Mouse (Mus musculus) lung, postnatal 0 days (tissue): Measurements from ENCODE around the gene Nrxn2. TPM values are rescaled to one million over a fixed set of nuclear protein-coding genes. Genes with fewer than 3 reads are reported as not detected.

Experiments used
- ATAC-seq: fragments of 200-750 bp; cut with Nextera tagmentation; 2 replicates; pipeline ENCODE4 v1.8.0; 2017; ENCODE audit warnings: moderate library complexity
- DNase-seq: peaks from one replicate; pipeline ENCODE4 v3.0.0-alpha.2; 2016; ENCODE audit warnings: low spot score
- H3K27ac ChIP-seq: fragments of 300-500 bp; sonication (generic); 2 replicates; pipeline ENCODE4 v1.5.1; 2014; ENCODE audit warnings: antibody characterized with exemption, mild to moderate bottlenecking, low read length, mixed read lengths
- H3K27me3 ChIP-seq: fragments of 300-500 bp; sonication (generic); replicated peaks from 2 replicates; pipeline ENCODE4 v1.6.1; 2014; ENCODE audit warnings: low read length, mixed read lengths; ENCODE audit not compliant: insufficient read depth
- H3K36me3 ChIP-seq: fragments of 300-500 bp; sonication (generic); 2 replicates; pipeline ENCODE4 v1.6.1; 2014; ENCODE audit warnings: low read length, mixed read lengths; ENCODE audit not compliant: insufficient read depth
- H3K4me1 ChIP-seq: fragments of 300-500 bp; sonication (generic); 2 replicates; pipeline ENCODE4 v1.6.1; 2014; ENCODE audit warnings: antibody characterized with exemption, low read depth, low read length, mixed read lengths; ENCODE audit not compliant: insufficient read depth
- H3K4me2 ChIP-seq: fragments of 300-500 bp; sonication (generic); replicated peaks from 2 replicates; pipeline ENCODE4 v1.6.1; 2014; ENCODE audit warnings: low read depth, mild to moderate bottlenecking, low read length, moderate library complexity, mixed read lengths
- H3K4me3 ChIP-seq: fragments of 300-500 bp; sonication (generic); 2 replicates; pipeline ENCODE4 v1.5.1; 2014; ENCODE audit warnings: low read depth, low read length
- H3K9ac ChIP-seq: fragments of 300-500 bp; sonication (generic); replicated peaks from 2 replicates; pipeline ENCODE4 v1.6.1; 2014; ENCODE audit warnings: low read depth, mild to moderate bottlenecking
- H3K9me3 ChIP-seq: fragments of 300-500 bp; sonication (generic); 2 replicates; pipeline ENCODE4 v1.6.1; 2016; ENCODE audit warnings: low read length, mixed read lengths
- CTCF ChIP-seq: IDR thresholded peaks from 2 replicates; pipeline ENCODE4 v1.5.1; 2016; ENCODE audit warnings: antibody characterized with exemption, mild to moderate bottlenecking
- EP300 ChIP-seq: IDR thresholded peaks from 2 replicates; pipeline ENCODE4 v1.6.1; 2016; ENCODE audit warnings: antibody characterized with exemption, mild to moderate bottlenecking, control low read depth
- WGBS: fragments of 180-500 bp; shearing (Covaris S2); extraction: QIAGEN DNeasy Blood & Tissue Kit; methylation state at CpG from one replicate; pipeline ENCODE4 v1.1.7; 2014; 5-methylcytosine and 5-hydroxymethylcytosine counted together
- polyA plus RNA-seq: library from polyadenylated mRNA; unstranded; fragments of >200 nt; fragmentation: Nextera tagmentation; extraction: Ambion mirVana; gene quantifications from 2 replicates; pipeline ENCODE4 v1.2.1, GENCODE M21; 2015

Gene Nrxn2
- polyA plus RNA-seq, 1 experiment from 2014 or later, result 3.8 TPM

DNA sequence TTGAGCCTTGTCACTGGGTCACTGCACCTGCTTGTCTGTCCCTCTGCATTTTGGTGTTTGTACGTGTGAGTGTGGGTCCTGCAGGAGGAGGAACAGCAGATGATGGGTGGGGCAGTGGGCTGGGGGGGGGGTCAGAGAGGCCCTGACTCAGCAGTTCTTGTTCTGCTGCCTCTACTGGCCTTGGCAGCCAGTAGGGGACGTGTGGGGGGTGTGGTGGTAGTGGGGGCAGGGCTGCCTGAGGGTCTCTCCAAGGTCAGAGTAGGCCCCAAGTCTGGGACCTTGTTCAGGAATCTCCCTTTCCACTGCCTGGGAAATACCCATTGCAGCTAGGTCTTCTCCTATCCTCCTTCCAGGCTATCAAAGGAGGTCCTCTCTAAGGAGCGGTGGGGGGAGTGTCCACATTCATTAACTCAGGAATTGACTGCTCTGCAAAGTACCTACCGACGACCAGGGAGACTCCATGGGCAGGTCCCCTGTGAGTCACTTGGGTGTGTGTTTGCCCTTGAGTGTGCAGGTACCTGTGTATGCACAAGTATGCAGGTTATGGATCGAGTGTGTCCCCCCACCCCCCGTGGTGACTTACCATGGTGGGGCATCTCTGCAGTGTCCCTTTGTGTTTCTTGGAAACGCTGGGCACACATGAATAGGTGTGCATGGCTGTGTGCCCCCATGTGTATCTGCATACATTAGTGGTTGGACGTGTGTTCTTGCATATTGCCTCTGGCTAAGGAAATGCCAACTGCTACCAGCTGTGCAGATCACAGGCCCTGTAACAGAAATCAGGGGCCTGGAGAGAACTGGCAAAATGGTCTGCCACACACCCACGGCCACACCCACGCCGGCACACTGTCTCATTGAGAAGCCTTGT, 1.4 kb upstream of the Nrxn2 start:
- ATAC-seq (no peak), DNase-seq (no peak)
- Histone ChIP-seq H3K4me3 (no peak overlapping the region), H3K4me1 (no peaks in the 10 kb centered on the region; the same call in 1 of the 2 replicates), H3K9ac (no peak overlapping the region), H3K36me3 (no peaks in the 10 kb centered on the region), H3K27ac (no peak overlapping the region), H3K27me3 (peaks cover 19% of the 10 kb centered on the region; the same call in 1 of the 2 replicates), H3K9me3 (no peaks in the 10 kb centered on the region), H3K4me2 (no peak overlapping the region)
- TF ChIP-seq EP300 (no peak), CTCF (no peak)
- 70% methylated on average over 12 of the region's 12 CpGs for WGBS

DNA sequence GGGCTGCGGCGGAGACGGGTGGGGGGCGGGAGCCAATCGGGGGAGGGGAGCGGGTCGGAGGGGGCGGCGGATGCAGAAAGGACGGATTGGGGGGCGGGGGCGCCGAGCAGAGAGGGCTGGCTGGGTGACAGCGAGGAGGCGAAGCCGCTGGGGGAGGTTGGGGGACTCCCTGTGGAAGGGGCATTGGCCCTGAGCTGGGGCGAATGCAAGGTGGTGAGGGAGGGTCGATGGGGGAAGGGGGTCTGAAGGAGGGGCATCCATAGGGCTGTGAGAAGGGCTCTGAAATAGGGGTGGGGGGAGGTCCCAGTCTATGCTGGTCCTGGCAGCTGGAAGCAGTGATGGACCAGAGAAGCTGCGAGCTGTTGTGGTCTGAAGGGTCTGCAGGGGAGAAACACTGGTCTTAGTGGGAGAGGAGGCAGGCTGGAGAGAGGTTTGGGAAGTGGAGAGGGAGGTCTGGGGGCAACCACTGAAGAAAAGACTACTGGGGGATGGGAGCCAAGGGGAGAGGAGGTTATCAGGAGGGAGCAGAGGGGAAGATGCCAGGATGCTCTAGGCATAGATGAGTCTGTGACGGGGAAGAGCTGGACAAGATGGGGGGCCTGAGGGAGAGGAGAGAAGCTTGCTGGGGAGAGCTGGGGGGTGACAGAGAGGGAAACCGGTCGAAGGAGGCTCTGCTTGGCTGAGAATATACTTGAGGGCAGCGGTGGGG, 607 bp downstream of the Nrxn2 start:
- ATAC-seq, result no peak
- peaks cover 19% of the 10 kb centered on the region; the same call in 1 of the 2 replicates for H3K27me3 ChIP-seq

DNA sequence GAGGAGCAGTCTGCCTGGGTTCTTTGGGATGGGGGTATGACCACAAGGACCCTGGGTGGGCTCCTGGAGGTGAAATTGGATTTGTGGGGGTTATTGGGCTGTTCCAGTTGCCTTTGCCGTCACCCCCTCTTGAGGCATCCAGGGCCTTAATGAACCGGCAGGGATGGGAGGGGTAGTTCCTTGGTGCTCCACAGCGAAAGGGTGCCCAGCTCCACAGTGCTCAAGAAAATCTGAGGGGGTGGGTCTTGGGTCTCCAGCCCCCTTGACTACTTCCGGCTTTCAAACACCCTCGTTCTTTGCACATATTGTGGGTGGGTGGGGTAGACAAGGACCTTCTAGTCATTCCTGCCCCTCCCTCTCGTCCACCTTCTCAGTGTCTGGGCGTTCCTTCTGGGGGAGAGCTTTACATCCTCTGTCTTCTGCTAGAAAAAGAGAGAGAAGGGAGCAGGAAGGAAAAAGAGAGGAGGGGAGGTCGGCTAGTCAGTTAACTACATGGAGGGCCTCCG, 1.3 kb downstream of the Nrxn2 start:
- no peaks in the 10 kb centered on the region; the same call in 1 of the 2 replicates for H3K4me1 ChIP-seq
- no peaks in the 10 kb centered on the region for H3K36me3 ChIP-seq
- H3K9ac ChIP-seq, result no peak overlapping the region
- ATAC-seq (no peak), DNase-seq (no peak)
- H3K27ac ChIP-seq, result no peak overlapping the region
- H3K27me3 ChIP-seq, result peaks cover 19% of the 10 kb centered on the region; the same call in 1 of the 2 replicates
- TF ChIP-seq EP300 (no peak), CTCF (no peak)
- no peak overlapping the region for H3K4me3 ChIP-seq
- H3K4me2 ChIP-seq, result no peak overlapping the region
- WGBS, result 45% methylated on average over 9 of the region's 9 CpGs
- no peaks in the 10 kb centered on the region for H3K9me3 ChIP-seq

More for the DNA sequence above, 607 bp downstream of the Nrxn2 start:
- TF ChIP-seq CTCF, result no peak
- TF ChIP-seq EP300, result no peak
- 9% methylated on average over 19 of the region's 23 CpGs for WGBS
- no peak for DNase-seq
- H3K4me3 ChIP-seq, result no peak overlapping the region
- H3K27ac ChIP-seq, result no peak overlapping the region
- no peak overlapping the region for H3K4me2 ChIP-seq
- H3K9ac ChIP-seq, result no peak overlapping the region
- no peaks in the 10 kb centered on the region for H3K36me3 ChIP-seq
- no peaks in the 10 kb centered on the region; the same call in 1 of the 2 replicates for H3K4me1 ChIP-seq
- H3K9me3 ChIP-seq, result no peaks in the 10 kb centered on the region

DNA sequence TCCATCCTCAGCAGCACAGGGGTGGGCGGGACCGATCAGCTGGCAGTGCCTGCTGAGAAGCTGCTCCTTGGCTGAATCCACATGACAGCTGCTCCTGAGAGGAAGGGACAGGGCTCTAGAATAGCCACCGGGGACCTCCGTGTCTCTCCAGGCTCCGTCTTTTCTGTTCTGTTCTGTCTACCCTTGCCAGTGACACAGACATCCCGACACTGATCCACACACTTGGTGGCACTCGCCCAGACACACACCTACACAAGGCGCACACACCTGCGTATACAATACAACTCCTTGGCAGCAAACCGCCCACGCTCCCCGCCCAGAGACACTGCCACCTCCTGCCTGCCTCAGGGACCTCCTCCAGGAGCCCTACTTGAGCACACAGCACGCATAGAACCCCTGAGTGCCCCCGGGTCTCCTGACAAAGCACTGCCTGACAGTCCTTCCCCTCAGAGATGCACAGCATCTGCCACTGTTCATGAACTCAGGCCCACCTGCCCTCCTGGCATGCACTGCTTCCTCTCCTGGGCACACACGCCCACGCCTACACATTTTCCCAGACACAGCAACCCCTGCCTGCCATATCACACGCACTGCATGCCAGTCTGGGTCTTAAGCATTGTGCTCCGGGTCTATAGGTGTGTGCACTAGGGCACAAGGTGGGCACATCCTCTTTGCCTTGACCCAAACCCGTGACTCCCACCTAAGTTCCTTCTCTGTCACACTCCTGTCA, 2.1 kb downstream of the Nrxn2 start:
- Histone ChIP-seq H3K9ac (no peak overlapping the region), H3K4me2 (no peak overlapping the region), H3K27ac (no peak overlapping the region), H3K4me3 (no peak overlapping the region), H3K36me3 (no peaks in the 10 kb centered on the region), H3K4me1 (no peaks in the 10 kb centered on the region), H3K9me3 (no peaks in the 10 kb centered on the region), H3K27me3 (peaks cover 21% of the 10 kb centered on the region; the same call in 1 of the 2 replicates)
- WGBS, result 53% methylated on average over 19 of the region's 19 CpGs
- no peak for ATAC-seq
- TF ChIP-seq CTCF, result no peak
- no peak for TF ChIP-seq EP300
- no peak for DNase-seq

DNA sequence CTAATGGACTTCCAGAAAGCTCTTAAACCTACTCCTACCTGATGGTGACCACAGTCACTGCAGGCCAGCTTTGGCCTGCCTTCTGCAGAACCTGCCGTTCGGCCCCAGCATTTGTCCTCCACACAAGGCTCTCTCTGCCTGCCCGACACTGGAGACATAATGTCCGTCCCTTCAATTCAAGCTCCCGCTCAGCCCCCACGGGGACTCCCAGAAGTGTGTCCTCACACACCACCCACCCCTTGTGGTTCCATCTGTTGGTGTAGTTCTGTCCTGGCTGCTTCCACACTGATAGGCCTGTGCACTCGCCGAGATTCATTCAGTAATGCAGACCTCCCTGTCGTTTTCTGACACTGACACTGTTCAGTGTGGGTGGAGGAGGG, 2.7 kb downstream of the Nrxn2 start:
- TF ChIP-seq CTCF (no peak), EP300 (no peak)
- Histone ChIP-seq H3K4me3 (no peak overlapping the region), H3K27ac (no peak overlapping the region), H3K36me3 (no peaks in the 10 kb centered on the region), H3K9ac (no peak overlapping the region), H3K9me3 (no peaks in the 10 kb centered on the region), H3K4me2 (no peak overlapping the region), H3K27me3 (peaks cover 27% of the 10 kb centered on the region), H3K4me1 (no peaks in the 10 kb centered on the region)
- ATAC-seq, result no peak
- WGBS, result 67% methylated on average over 9 of the region's 9 CpGs
- no peak for DNase-seq

DNA sequence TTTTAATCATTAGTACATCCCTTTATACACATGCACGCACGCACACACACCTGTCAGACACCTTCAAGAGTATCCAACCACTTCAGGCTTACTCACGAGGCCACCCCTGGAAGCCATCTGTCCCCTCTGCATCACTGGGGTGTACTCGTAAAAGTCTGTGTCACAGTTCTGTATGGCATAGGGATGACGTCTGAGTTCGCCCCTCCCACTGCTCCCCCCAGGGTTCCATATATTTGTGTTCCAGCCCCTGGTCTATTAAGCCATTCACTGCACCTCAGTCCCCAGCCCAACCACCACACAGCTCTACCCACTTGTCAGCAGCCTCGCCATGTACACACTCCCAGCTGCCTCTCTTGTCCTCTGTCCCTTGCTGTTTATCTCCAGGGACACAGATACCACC, 3.5 kb downstream of the Nrxn2 start:
- Histone ChIP-seq H3K4me3 (no peak overlapping the region), H3K9ac (no peak overlapping the region), H3K9me3 (no peaks in the 10 kb centered on the region), H3K27me3 (peaks cover 35% of the 10 kb centered on the region), H3K4me2 (no peak overlapping the region), H3K4me1 (no peaks in the 10 kb centered on the region), H3K36me3 (no peaks in the 10 kb centered on the region), H3K27ac (no peak overlapping the region)
- no peak for DNase-seq
- no peak for ATAC-seq
- 52% methylated on average over 7 of the region's 7 CpGs for WGBS
- TF ChIP-seq EP300 (no peak), CTCF (no peak)
